Mouse (Mus musculus): ENCODE measurements around the gene Rnps1.

DNA sequence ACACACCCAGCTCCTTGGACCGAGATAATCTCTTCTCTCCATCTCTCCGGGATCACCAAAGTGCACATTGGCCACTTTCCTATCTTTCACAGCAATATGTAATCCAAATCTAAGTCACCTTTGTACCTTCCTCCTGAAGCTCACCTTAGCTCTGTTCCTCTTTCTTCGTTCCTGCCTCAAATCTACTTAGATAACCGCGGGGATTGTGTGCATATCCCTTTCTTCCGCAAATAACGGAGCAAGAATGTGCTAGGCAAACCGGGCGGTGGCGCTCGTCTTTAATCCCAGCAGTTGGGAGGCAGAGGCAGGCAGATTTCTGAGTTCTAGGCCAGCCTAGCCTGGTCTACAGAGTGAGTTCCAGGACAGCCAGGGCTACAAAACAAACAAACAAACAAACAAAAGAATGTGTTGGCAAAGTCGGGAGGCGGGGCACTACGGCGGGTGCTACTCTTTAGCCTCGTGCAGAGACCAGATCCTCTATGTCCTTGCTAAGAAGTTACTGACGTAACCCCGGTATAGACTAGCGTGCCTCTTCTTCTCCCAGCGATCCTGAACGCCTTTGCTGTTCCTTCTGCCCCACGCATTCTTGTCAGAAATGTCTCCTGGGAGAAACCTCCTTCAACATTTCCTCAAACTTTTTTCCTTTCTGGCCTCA, 681 bp upstream of the Rnps1 start:
- TF ChIP-seq CTCF (conservative IDR thresholded peaks at IDR 0.05; ENCODE audit: insufficient read depth, insufficient read length, low read depth, low read length), result no peak; the same call in 1 of the 2 replicates
- no peak for TF ChIP-seq POLR2A (IDR thresholded peaks at IDR 0.05; ENCODE audit: low read depth, low read length)

Measured in kidney, adult 2 months (tissue).